Mouse (Mus musculus) embryonic fibroblast, embryonic 13.5 days (primary cell): ENCODE data around the gene Igf1r.

Experiments
- CTCF ChIP-seq: IDR thresholded peaks from 2 replicates; pipeline ENCODE4 v1.5.1; 2011; ENCODE audit warnings: mild to moderate bottlenecking, control low read depth, low read length, moderate library complexity, borderline replicate concordance; ENCODE audit not compliant: insufficient read depth
- POLR2A ChIP-seq: IDR thresholded peaks from 2 replicates; pipeline ENCODE4 v1.6.1; 2011; ENCODE audit warnings: low read depth, mild to moderate bottlenecking, control low read depth, low read length, moderate library complexity

GRCm38 (mm10) chr7:68030846-68031245 is 78.2 kb downstream of the Igf1r start:
- TF ChIP-seq POLR2A (no peak), CTCF (no peak)
